In the genomic region with DNA sequence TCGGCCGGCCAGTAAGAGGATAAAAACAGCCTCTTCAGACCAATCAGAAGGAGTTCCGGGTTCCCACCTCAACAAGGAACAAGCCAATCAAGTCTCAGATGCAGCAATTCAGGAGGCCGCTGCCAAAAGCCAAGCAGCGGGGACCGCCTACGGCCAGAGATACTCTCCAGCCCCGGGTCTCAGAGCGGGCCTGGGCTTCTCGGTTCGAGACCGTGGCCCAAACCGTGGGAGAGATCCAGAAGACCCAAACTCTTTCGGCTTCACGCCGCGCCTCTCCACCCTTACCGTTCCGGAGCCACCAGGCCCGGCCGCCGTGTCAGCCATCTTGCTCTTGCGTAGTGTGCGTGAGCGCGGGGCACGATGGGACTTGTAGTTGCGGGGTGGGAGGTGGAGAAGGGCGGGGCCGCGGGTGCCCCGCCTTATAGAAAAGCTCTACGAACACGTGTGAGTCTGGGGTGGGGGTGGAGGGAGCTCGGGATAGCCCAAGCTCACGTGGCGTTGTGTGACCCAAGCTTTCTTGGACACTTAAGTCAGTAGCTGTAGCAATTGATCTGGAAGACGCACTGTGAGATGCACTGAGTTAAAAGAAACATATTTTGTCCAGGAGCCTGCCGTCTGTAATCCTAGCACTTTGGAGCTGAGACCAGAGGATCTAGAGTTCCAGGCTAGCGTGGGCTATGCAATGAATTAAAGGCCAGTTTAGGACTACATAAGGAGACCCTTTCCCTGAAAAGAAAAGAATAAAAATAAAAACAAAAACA, we compare ENCODE assay signal across 8 mouse cellular contexts. TPM values are rescaled to one million over a fixed set of nuclear protein-coding genes. Genes with fewer than 3 reads are reported as not detected.
DNase-seq lines count a peak whose midpoint lies in the region; ATAC-seq and TF ChIP-seq lines count a peak whose summit lies in the region.

A gene (minus strand): TSS at position 347 of the 761 bp plus-strand sequence.

- TF ChIP-seq EP300 in CH12.LX (IDR thresholded peaks at IDR 0.05; ENCODE audit: low read length): no peak

- peak within 1 kb of the TSS; percentile 94 for H3K4me2 ChIP-seq in CH12.LX (ENCODE audit: insufficient read depth, low read depth, poor library complexity, severe bottlenecking)
- H3K4me2 ChIP-seq in forebrain, embryonic 11.5 days (ENCODE audit: low read depth, low read length, severe bottlenecking): peak within 1 kb of the TSS; percentile 83
- H3K4me2 ChIP-seq in heart, embryonic 16.5 days (ENCODE audit: low read depth, low read length): peak within 1 kb of the TSS; percentile 91
- H3K4me2 ChIP-seq in liver, embryonic 15.5 days: peak within 1 kb of the TSS; percentile 76
- H3K4me2 ChIP-seq in neural tube, embryonic 12.5 days (replicated peaks): peak within 1 kb of the TSS; percentile 88

- dilution Hi-C loops in CH12.LX (cut with MboI; ENCODE audit: extremely low pct_ligation_motif_present, extremely low pct_unique_long_range_greater_than_20kb, low sequenced_read_pairs): no loop called here

- H3K9ac ChIP-seq in CH12.LX (ENCODE audit: insufficient read depth, low read depth): peak within 1 kb of the TSS; percentile 87
- peak within 1 kb of the TSS; percentile 80 for H3K9ac ChIP-seq in forebrain, embryonic 11.5 days (ENCODE audit: low read length)
- peak within 1 kb of the TSS; percentile 91 for H3K9ac ChIP-seq in heart, embryonic 16.5 days (ENCODE audit: low read length)
- H3K9ac ChIP-seq in liver, embryonic 15.5 days: peak within 1 kb of the TSS; percentile 74
- H3K9ac ChIP-seq in neural tube, embryonic 12.5 days: peak within 1 kb of the TSS; percentile 62

- TF ChIP-seq RAD21 in CH12.LX (IDR thresholded peaks at IDR 0.05; ENCODE audit: low read depth, low read length): no peak

- in situ Hi-C loops in CH12.LX (cut with MboI; ENCODE audit: low pct_ligation_motif_present, low pct_unique_long_range_greater_than_20kb, low sequenced_read_pairs): no loop called here

- peaks cover 6% of the 10 kb centered on the region; the same call in 1 of the 2 replicates for H3K79me2 ChIP-seq in CH12.LX (replicated peaks; ENCODE audit: control insufficient read depth, extremely low read depth, insufficient read depth, poor library complexity, severe bottlenecking)

- peak within 1 kb of the TSS; percentile 74 to 90 (median 79) for H3K4me3 ChIP-seq in CH12.LX (replicated peaks in 1 of 3; ENCODE audit: low read depth in 2 of 3, low read length in 2 of 3, poor library complexity in 1 of 3)
- H3K4me3 ChIP-seq in forebrain, embryonic 11.5 days (ENCODE audit: low read depth, low read length): peak within 1 kb of the TSS; percentile 74
- peak within 1 kb of the TSS; percentile 90 for H3K4me3 ChIP-seq in heart, embryonic 16.5 days (ENCODE audit: low read length)
- H3K4me3 ChIP-seq in liver, embryonic 15.5 days (replicated peaks): peak within 1 kb of the TSS; percentile 76
- H3K4me3 ChIP-seq in neural tube, embryonic 12.5 days: peak within 1 kb of the TSS; percentile 53

- DNase-seq in CH12.LX (ENCODE audit: extremely low read depth): peak; percentile 93
- peak; percentile 88 for DNase-seq in c-Kit-positive CD71-positive TER-119-negative erythroid progenitor cells, embryonic 14.5 days (ENCODE audit: low read depth)
- peak; percentile 96 for DNase-seq in forebrain, embryonic 11.5 days (ENCODE audit: low spot score)
- DNase-seq in kidney, postnatal 36 days: peak; percentile 95 to 96
- DNase-seq in telencephalon, adult 2 months (ENCODE audit: low read depth, low spot score): peak; percentile 94

- peaks cover 22 to 36% of the 10 kb centered on the region in 2 experiments for H3K36me3 ChIP-seq in CH12.LX (replicated peaks in 1 of 2; ENCODE audit: control insufficient read depth in 1 of 2, insufficient read depth in 1 of 2, low read length in 1 of 2)
- H3K36me3 ChIP-seq in forebrain, embryonic 11.5 days (ENCODE audit: control insufficient read depth, insufficient read depth, low read length): no peaks in the 10 kb centered on the region
- H3K36me3 ChIP-seq in heart, embryonic 16.5 days (ENCODE audit: control insufficient read depth, insufficient read depth): peaks cover 15% of the 10 kb centered on the region
- H3K36me3 ChIP-seq in liver, embryonic 15.5 days (replicated peaks): peaks cover 36% of the 10 kb centered on the region
- peaks cover 16% of the 10 kb centered on the region for H3K36me3 ChIP-seq in neural tube, embryonic 12.5 days

- H3K27me3 ChIP-seq in CH12.LX (replicated peaks): peaks cover 10% of the 10 kb centered on the region
- no peaks in the 10 kb centered on the region for H3K27me3 ChIP-seq in forebrain, embryonic 11.5 days (ENCODE audit: control insufficient read depth, insufficient read depth, low read length)
- H3K27me3 ChIP-seq in heart, embryonic 16.5 days (ENCODE audit: control insufficient read depth, insufficient read depth, low read length): no peaks in the 10 kb centered on the region
- H3K27me3 ChIP-seq in liver, embryonic 15.5 days: no peaks in the 10 kb centered on the region
- no peaks in the 10 kb centered on the region for H3K27me3 ChIP-seq in neural tube, embryonic 12.5 days (replicated peaks)

- peak; percentile 97 for ATAC-seq in forebrain, embryonic 11.5 days (replicated peaks; ENCODE audit: low FRiP score)
- ATAC-seq in heart, embryonic 16.5 days (replicated peaks; ENCODE audit: extremely low read depth, insufficient read depth, low FRiP score): peak; percentile 94
- ATAC-seq in liver, embryonic 15.5 days (ENCODE audit: insufficient read depth): peak; percentile 91
- peak; percentile 97 for ATAC-seq in neural tube, embryonic 12.5 days (ENCODE audit: low FRiP score, low read depth)

- peak; percentile 89 for TF ChIP-seq POLR2A in CH12.LX (IDR thresholded peaks at IDR 0.05; ENCODE audit: low read depth, low read length)

- no peak for TF ChIP-seq CTCF in CH12.LX (conservative IDR thresholded peaks at IDR 0.05 in 1 of 2, IDR thresholded peaks at IDR 0.05 in 1 of 2; ENCODE audit: low read depth in 2 of 2, low read length in 2 of 2)

- peaks cover 0 to 39% of the 10 kb centered on the region in 2 experiments; a peak in 3 of 4 replicates for H3K4me1 ChIP-seq in CH12.LX (ENCODE audit: control insufficient read depth in 1 of 2, insufficient read depth in 2 of 2)
- H3K4me1 ChIP-seq in forebrain, embryonic 11.5 days (replicated peaks; ENCODE audit: control insufficient read depth, insufficient read depth, low read length): peaks cover 9% of the 10 kb centered on the region; the same call in 1 of the 2 replicates
- peaks cover 22% of the 10 kb centered on the region for H3K4me1 ChIP-seq in heart, embryonic 16.5 days (ENCODE audit: control insufficient read depth, insufficient read depth, low read length)
- peaks cover 55% of the 10 kb centered on the region for H3K4me1 ChIP-seq in liver, embryonic 15.5 days (replicated peaks)
- H3K4me1 ChIP-seq in neural tube, embryonic 12.5 days: peaks cover 18% of the 10 kb centered on the region

- peak within 1 kb of the TSS; percentile 64 for H3K27ac ChIP-seq in CH12.LX (ENCODE audit: insufficient read depth, low read depth)
- no peak within 1 kb of the TSS for H3K27ac ChIP-seq in forebrain, embryonic 11.5 days (ENCODE audit: low read depth, low read length)
- H3K27ac ChIP-seq in heart, embryonic 16.5 days (ENCODE audit: low read length): peak within 1 kb of the TSS; percentile 87
- peak within 1 kb of the TSS; percentile 89 for H3K27ac ChIP-seq in liver, embryonic 15.5 days (replicated peaks)
- H3K27ac ChIP-seq in neural tube, embryonic 12.5 days: no peak within 1 kb of the TSS

- H3K9me3 ChIP-seq in CH12.LX (replicated peaks; ENCODE audit: low read length): no peaks in the 10 kb centered on the region
- no peaks in the 10 kb centered on the region for H3K9me3 ChIP-seq in forebrain, embryonic 11.5 days (ENCODE audit: control insufficient read depth, low read length)
- H3K9me3 ChIP-seq in heart, embryonic 16.5 days (replicated peaks; ENCODE audit: control insufficient read depth, low read length): no peaks in the 10 kb centered on the region
- H3K9me3 ChIP-seq in liver, embryonic 15.5 days (replicated peaks): no peaks in the 10 kb centered on the region
- H3K9me3 ChIP-seq in neural tube, embryonic 12.5 days: no peaks in the 10 kb centered on the region

- WGBS in forebrain, embryonic 11.5 days: 3% methylated on average over 40 of the region's 40 CpGs
- 2% methylated on average over 40 of the region's 40 CpGs for WGBS in heart, embryonic 16.5 days
- WGBS in liver, embryonic 15.5 days (ENCODE audit: insufficient replicate concordance): 1% methylated on average over 40 of the region's 40 CpGs
- 3% methylated on average over 40 of the region's 40 CpGs for WGBS in neural tube, embryonic 12.5 days

TF ChIP-seq in CH12.LX, 34 proteins besides CTCF, POLR2A, EP300 and RAD21 (continues in another document):
- TF ChIP-seq SIN3A (IDR thresholded peaks at IDR 0.05; ENCODE audit: low read length): no peak; the same call in 1 of the 2 replicates
- TF ChIP-seq IRF4 (IDR thresholded peaks at IDR 0.05; ENCODE audit: low read depth, low read length): peak; percentile 72
- TF ChIP-seq BHLHE40 (IDR thresholded peaks at IDR 0.05; ENCODE audit: low read depth, low read length): peak; percentile 98
- TF ChIP-seq JUND (conservative IDR thresholded peaks at IDR 0.05; ENCODE audit: low read depth, low read length): no peak
- TF ChIP-seq TCF12 (IDR thresholded peaks at IDR 0.05; ENCODE audit: low read depth, low read length): peak; percentile 73
- TF ChIP-seq PAX5 (IDR thresholded peaks at IDR 0.05; ENCODE audit: low read length): no peak
- TF ChIP-seq GABPA (IDR thresholded peaks at IDR 0.05; ENCODE audit: insufficient replicate concordance, low read depth, low read length): peak; percentile 65; the same call in 1 of the 2 replicates
- peak; percentile 66; the same call in 1 of the 2 replicates for TF ChIP-seq MEF2A (IDR thresholded peaks at IDR 0.05; ENCODE audit: borderline replicate concordance, low read depth, low read length)
- peak; percentile 21; the same call in 1 of the 2 replicates for TF ChIP-seq MAFK (IDR thresholded peaks at IDR 0.05; ENCODE audit: insufficient replicate concordance, low read length)
- no peak for TF ChIP-seq JUN (IDR thresholded peaks at IDR 0.05; ENCODE audit: insufficient read depth, low read depth, low read length)
- TF ChIP-seq MYC (IDR thresholded peaks at IDR 0.05; ENCODE audit: low read depth, low read length): peak; percentile 100
- TF ChIP-seq CHD1 (IDR thresholded peaks at IDR 0.05; ENCODE audit: low read depth, low read length): no peak
- peak; percentile 89 for TF ChIP-seq MAZ (IDR thresholded peaks at IDR 0.05; ENCODE audit: low read depth, low read length)
- TF ChIP-seq ZMIZ1 (IDR thresholded peaks at IDR 0.05; ENCODE audit: low read depth, low read length): peak; percentile 79

RNA-seq across cellular contexts. Expression of the gene that starts here (rescaled TPM):
- total RNA-seq in CH12.LX (2012; rRNA removed) (15.4 and 16.9 TPM in 2 replicates), CH12.LX (2014; rRNA removed) (13.8 and 18.0 TPM in 2 replicates)
- 16.5 and 17.0 TPM in 2 replicates for polyA plus RNA-seq in CH12.LX (2012; ENCODE audit: insufficient read length, low read depth)
- polyA plus RNA-seq in forebrain, embryonic 11.5 days (2014; fragmentation: Nextera tagmentation; extraction: Ambion mirVana): 29.6 and 32.2 TPM in 2 replicates
- polyA plus RNA-seq in heart, embryonic 16.5 days (2015; fragmentation: Nextera tagmentation; extraction: Ambion mirVana): 20.3 and 20.8 TPM in 2 replicates
- polyA plus RNA-seq in liver, embryonic 15.5 days (2015; fragmentation: Nextera tagmentation; extraction: Ambion mirVana): 14.7 and 15.2 TPM in 2 replicates
- 28.7 and 30.3 TPM in 2 replicates for polyA plus RNA-seq in neural tube, embryonic 12.5 days (2016; fragmentation: Nextera tagmentation; extraction: Ambion mirVana)

Comparison
In these comparisons a context has a peak if more than half of its experiments do, and no peak if none do; other contexts are left out.
1. H3K27ac ChIP-seq: peak in CH12.LX (single experiment), heart, embryonic 16.5 days (single experiment) and liver, embryonic 15.5 days (single experiment); none in forebrain, embryonic 11.5 days (single experiment) and neural tube, embryonic 12.5 days (single experiment).
2. Peak in every context shown above with its lines, with median percentiles within 50 percentile points of each other: DNase-seq, H3K4me2 ChIP-seq, H3K4me3 ChIP-seq, H3K9ac ChIP-seq and ATAC-seq.